Mouse (Mus musculus) neutrophil, adult 5-6 weeks (primary cell): ENCODE measurements around the gene Mdm2. TPM values are rescaled to one million over a fixed set of nuclear protein-coding genes. Genes with fewer than 3 reads are reported as not detected.

Experiments used
- ATAC-seq: fragments of 151-379, 151-347 bp; 2 replicates; pipeline ENCODE4 v1.8.0; 2017; ENCODE audit warnings: mild to moderate bottlenecking, moderate TSS enrichment; ENCODE audit not compliant: insufficient number of reproducible peaks, poor library complexity, low FRiP score, severe bottlenecking; ENCODE audit errors: extremely low read depth
- total RNA-seq: library from RNA; stranded (forward); fragments of 200-1000 nt; gene quantifications from 2 replicates; pipeline ENCODE4 v1.2.3, GENCODE M21; 2017

Gene Mdm2
- total RNA-seq, 1 experiment from 2014 or later, result 173 TPM

GRCm38 (mm10) chr10:117653779-117654173, 56.8 kb downstream of the Mdm2 start:
- ATAC-seq, result no peak

GRCm38 (mm10) chr10:117652930-117653778, 57.4 kb downstream of the Mdm2 start:
- ATAC-seq, result no peak

GRCm38 (mm10) chr10:117652378-117652774, 58.2 kb downstream of the Mdm2 start:
- ATAC-seq, result no peak

- no peak for ATAC-seq
These were observed 58.8 kb downstream of the Mdm2 start for GRCm38 (mm10) chr10:117651587-117652377.

DNA sequence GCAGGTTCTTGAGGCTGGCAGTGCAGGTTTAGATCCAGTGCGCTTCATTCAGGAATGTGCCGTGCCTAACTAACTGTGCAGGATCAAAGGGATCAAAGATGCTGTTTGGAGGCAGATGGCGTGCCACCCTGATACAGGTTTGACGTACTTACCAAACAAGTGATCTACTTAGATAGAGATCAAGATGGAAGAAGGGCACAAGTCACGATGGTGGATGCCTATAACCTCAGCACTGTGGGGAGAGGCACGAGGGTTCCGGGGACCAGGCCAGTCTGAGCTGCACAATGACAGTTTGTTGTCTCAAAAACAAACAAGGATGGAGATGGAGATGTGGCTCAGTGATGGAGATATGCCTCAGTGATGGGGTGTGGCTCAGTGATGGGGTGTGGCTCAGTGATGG, 59.8 kb downstream of the Mdm2 start:
- no peak for ATAC-seq

GRCm38 (mm10) chr10:117650042-117650655, 60.4 kb downstream of the Mdm2 start:
- ATAC-seq, result no peak

DNA sequence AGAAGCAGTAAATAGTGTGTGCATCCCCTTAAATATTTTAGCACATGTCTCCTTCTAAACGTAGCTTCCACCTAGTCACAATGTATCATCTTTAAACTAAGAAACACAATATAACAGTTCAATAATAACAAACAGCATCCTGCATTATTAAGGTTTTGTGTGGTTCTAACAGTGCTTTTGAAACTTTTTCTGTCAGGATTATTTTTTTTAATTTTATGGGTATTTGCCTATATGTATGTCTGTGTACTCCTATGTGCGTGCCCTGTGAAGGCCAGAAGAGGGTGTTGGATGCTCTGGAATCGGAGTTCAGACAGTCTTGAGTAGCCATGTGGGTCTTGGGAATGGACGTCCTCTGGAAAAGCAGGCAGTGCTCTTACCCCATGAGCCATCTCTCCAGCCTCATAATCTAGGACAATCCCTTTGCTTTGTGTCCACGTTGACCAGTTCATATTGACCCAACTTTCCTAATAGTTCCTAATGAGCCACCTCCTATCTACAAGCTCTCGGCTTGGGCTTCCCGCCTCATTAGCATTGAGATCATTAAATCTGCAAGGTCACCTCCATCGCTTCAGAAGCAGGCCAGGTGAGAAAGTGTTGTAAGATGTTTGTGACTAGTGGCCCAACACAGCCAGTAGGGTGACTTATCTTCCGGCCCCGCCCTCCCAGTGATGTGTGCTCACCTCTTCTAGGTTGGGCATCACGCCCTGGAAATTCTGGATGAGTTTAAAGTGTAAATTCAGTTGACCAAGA, 61.1 kb downstream of the Mdm2 start:
- no peak for ATAC-seq

- no peak for ATAC-seq
These were observed 61.9 kb downstream of the Mdm2 start for GRCm38 (mm10) chr10:117648643-117649042.

DNA sequence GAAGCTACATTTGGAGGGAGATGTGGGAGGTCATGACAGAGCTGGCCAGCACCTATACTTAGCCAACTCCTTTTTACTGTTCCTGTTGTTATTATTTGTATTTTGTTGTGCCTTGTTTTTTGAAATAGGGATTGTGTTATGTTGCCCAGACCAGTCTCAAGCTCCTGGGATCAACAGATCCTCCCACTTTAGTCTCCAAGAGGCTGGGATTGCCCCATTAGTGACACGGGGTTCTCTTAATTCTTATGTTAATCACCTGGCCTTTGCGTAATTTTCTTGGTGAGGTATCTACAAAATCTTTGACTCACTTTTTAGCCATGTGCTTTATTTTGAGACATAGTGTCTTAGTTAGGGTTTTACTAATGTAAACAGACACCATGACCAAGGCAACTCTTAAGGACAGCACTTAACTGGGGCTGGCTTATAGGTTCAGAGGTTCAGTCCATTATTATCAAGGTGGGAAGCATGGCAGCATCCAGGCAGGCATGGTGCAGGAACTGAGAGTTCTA, 62.5 kb downstream of the Mdm2 start:
- no peak for ATAC-seq

GRCm38 (mm10) chr10:117647158-117647505, 63.4 kb downstream of the Mdm2 start:
- ATAC-seq, result peak; percentile 42

DNA sequence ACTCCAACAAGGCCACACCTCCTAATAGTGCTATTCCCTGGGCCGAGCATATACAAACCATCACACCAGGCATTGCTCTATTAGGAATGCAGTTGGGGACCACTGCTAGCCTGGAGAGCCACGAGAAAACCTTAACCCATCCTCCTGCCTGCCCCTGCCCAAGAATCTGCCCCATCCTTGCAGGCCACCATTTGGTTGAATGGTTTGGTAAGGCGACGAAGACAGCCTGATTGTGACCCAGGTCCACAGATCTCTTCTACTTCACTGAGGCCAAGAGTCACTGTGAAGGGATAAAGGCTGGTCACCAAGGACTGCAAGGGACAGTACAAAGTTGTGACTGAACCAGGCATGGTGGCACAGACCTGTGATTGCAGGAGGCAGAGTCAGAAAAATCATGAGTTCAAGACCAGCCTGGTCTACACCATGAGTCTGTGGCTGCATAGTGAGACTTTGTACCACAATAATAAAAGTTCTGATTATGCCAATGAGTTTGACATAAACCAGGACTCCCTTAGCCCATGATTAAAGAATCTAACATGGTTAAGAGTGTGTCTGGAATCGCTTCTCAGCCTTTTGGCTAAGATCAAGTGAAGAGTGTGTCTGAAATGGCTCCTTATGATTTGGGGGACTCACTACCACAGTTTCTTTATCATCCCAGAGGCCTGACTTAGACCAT, 63.9 kb downstream of the Mdm2 start:
- ATAC-seq, result no peak

DNA sequence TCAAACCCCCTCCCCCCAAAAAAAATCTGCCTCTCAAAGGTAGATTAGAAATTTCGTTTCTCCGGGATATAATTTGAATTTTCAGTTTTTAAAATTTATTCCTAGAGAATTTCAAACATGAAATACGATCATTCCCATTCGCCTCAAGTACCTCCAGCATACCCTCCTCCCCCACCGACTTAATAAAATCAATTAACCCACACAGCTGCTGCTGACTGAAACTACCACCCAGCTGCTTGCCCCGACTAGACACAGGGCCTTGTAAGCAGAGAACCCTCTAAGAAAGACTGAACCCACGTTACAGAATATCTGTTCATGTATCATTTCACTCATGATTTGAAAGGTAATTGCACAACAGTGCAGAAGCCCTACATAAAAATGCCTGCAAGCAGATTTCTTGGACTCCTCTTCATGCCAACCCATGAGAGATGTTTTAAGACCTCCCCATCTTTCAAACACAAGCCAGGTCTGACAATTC, 65.0 kb downstream of the Mdm2 start:
- ATAC-seq, result no peak

DNA sequence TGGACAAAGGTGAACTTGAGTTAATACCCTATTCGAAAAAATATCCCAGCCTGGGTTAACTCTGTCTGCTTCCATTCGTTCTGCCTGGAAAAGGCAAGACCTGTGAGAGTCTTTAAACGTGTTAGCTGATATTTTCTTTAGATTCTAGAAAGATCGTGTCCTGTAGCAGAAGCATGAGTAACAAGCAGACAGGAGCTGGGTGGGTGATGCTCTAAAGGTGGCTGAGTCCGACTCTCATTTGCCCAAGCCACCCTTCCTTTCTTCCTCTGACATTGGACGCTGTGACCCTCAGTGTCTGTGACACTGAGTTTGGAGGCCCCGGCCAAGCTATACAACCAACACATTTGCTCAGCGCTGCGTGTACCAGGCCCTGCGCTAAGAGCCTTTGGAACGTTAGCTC, 65.7 kb downstream of the Mdm2 start:
- no peak for ATAC-seq

DNA sequence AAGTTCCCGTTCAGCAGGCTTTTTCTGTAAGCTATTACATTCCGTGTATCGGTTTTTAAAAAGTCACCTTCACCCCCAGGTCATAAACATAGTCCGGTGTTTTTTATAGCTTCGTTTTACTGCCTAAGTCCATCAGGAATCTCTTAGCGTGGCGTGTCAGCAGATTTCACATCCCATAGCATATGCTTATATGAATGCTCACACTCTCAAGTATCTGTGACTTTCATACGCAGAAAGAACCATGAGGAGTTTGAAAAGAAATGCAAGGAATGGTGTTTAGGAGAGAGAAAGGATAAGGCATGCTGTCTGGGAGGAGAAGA, 66.2 kb downstream of the Mdm2 start:
- ATAC-seq, result no peak

DNA sequence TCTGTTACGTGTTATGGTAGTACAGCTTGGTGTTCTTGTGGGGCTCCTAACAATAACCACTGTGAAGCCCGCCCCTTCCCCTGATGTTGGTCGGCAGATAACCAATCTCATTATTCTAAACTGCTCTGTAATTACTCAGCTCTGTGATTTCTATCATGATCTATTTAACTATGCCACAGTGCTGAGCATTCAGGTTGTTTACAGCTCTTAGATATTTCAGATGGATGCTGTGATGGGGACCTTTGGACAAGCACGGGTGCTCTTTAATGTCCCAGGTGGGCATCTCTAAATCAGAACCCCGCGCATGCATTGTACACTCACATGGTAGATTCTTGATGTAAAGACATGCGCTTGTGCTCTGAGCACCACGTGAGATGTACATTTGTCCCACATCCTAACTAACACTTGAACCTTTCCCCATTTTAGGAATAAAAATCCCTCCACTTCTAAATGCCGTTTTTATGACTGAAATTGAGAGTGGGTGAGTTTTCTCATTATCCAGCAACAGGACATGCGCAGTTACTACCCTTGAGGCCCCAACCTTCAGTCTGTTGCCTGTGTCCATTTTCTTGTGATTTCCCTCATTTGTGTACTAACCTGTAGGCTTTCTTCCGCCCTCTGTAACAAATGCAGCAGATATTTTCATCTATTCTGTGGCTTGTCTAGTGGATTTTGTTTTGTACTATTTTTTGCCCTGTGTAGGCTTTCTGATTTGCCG, 66.7 kb downstream of the Mdm2 start:
- ATAC-seq, result no peak

GRCm38 (mm10) chr10:117643302-117643701, 67.3 kb downstream of the Mdm2 start:
- no peak for ATAC-seq

DNA sequence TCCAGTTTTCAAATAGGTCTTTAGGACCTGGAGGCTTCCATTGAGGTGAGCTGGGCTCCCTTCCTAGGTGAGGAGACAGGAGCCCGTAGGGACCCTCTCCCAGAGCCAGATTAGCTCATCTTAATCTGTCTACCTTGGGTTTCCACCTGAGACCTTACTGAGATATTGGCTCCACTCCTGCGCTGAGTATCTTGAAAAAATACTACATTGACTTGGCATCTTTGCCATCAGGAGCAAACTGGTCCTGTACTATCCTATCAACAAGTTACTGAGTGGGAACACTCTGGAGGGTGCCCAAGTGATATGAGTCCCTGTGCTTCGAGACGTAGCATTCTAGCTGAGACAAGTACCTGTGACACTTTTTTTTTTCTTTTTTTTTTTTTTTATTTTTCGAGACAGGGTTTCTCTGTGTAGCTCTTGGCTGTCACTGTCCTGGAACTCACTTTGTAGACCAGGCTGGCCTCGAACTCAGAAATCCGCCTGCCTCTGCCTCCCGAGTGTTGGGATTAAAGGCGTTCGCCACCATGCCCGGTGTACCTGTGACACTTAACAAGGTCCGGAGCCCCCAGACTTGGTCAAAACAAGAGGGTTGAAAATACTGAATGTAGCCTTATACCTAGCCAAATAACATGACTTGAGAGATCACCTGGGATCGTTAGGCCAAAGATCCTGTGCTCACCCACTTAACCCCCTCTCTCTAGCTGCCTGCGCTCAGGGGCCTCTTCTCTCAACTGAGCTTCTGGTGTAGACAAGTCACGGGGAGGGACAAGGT, 67.9 kb downstream of the Mdm2 start:
- ATAC-seq, result no peak

- ATAC-seq, result no peak
These were observed 68.4 kb downstream of the Mdm2 start for GRCm38 (mm10) chr10:117642201-117642450.
